Mouse (Mus musculus) Muller cell, postnatal 12 days (primary cell): Measurements from ENCODE around the gene Acer2.

ENCODE experiments used
- DNase-seq: peaks from one replicate; pipeline ENCODE4 v3.0.0-alpha.2; 2015; ENCODE audit errors: inconsistent ontology term

Gene Acer2

GRCm38 (mm10) chr4:86955448-86955847 lies 81.3 kb downstream of the Acer2 start:
- no peak for DNase-seq

- DNase-seq, result peak; percentile 60
Measured at GRCm38 (mm10) chr4:86957576-86958411, 83.6 kb downstream of the Acer2 start.

GRCm38 (mm10) chr4:86977272-86977671 lies 103.1 kb downstream of the Acer2 start:
- DNase-seq, result no peak
